Mouse (Mus musculus) neural tube, embryonic 15.5 days (tissue): ENCODE measurements around the gene Ddx43. TPM values are rescaled to one million over a fixed set of nuclear protein-coding genes. Genes with fewer than 3 reads are reported as not detected.
"Not testable (repeated sequence)": the region's sequence is repeated elsewhere in the genome, so short reads cannot be mapped to it uniquely, and the experiment has no call there.

Source experiments
- ATAC-seq: fragments of 200-750 bp; cut with Nextera tagmentation; 2 replicates; pipeline ENCODE4 v1.8.0; 2017; ENCODE audit warnings: mild to moderate bottlenecking, moderate TSS enrichment, moderate library complexity; ENCODE audit not compliant: low FRiP score
- H3K27ac ChIP-seq: fragments of 300-500 bp; sonication (generic); replicated peaks from 2 replicates; pipeline ENCODE4 v1.5.1; 2015; ENCODE audit warnings: mild to moderate bottlenecking, inconsistent platforms
- H3K27me3 ChIP-seq: fragments of 300-500 bp; sonication (generic); replicated peaks from 2 replicates; pipeline ENCODE4 v1.6.1; 2015; ENCODE audit warnings: inconsistent platforms
- H3K36me3 ChIP-seq: fragments of 300-500 bp; sonication (generic); 2 replicates; pipeline ENCODE4 v1.6.1; 2015; ENCODE audit warnings: inconsistent platforms
- H3K4me1 ChIP-seq: fragments of 300-500 bp; sonication (generic); 2 replicates; pipeline ENCODE4 v1.6.1; 2015; ENCODE audit warnings: inconsistent platforms
- H3K4me2 ChIP-seq: fragments of 300-500 bp; sonication (generic); 2 replicates; pipeline ENCODE4 v1.6.1; 2015; ENCODE audit warnings: inconsistent platforms, mild to moderate bottlenecking, moderate library complexity
- H3K4me3 ChIP-seq: fragments of 300-500 bp; sonication (generic); replicated peaks from 2 replicates; pipeline ENCODE4 v1.5.1; 2015; ENCODE audit warnings: mild to moderate bottlenecking, inconsistent platforms
- H3K9ac ChIP-seq: fragments of 300-500 bp; sonication (generic); replicated peaks from 2 replicates; pipeline ENCODE4 v1.6.1; 2015; ENCODE audit warnings: mild to moderate bottlenecking, inconsistent platforms
- H3K9me3 ChIP-seq: fragments of 300-500 bp; sonication (generic); replicated peaks from 2 replicates; pipeline ENCODE4 v1.6.1; 2016; ENCODE audit warnings: inconsistent platforms
- WGBS: fragments of 180-500 bp; shearing (Covaris S2); methylation state at CpG from one replicate; pipeline ENCODE4 v1.1.7; 2015; ENCODE audit warnings: mixed read lengths; 5-methylcytosine and 5-hydroxymethylcytosine counted together
- polyA plus RNA-seq: library from polyadenylated mRNA; unstranded; fragments of >200 nt; fragmentation: Nextera tagmentation; extraction: Ambion mirVana; gene quantifications from 2 replicates; pipeline ENCODE4 v1.2.1, GENCODE M21; 2015

The Ddx43 gene
- polyA plus RNA-seq = 0.29 and 0.65 TPM in 2 replicates

DNA sequence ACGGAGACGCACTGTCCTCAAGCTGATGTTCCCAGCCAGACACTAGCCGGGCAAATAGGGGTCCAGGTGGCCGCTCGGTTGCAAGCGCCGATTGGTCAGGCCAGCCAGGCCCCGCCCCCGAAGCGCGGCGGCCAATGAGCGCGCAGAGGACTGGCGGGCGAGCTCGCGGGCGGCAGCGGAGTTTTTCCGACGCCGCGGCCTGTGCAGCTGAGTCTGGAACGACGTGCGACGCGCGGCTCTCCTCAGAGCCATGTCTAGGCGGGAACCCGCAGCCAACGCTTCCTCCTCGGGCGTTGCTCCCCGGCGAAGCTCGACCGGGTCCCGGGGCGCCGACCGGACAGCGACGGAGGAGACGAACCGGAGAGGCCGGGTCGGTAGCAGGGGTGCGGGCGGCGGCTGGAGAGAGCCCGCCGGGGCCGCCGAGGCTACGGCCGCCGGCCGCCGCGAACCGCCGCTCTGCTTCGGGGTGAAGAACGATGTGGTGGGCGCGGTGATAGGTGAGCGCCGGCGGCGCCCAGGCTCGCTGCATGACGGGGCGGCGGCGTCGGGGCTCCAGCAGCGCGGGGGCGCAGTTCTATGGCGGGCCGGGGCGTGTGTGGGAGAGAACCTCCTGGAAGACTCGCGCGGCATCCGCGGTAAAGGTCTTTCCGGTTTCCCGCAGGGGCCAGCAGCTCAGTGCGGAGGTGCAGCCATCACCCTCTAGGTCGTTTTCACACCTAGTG, at the start of gene Ddx43:
Ddx43 (plus strand) TSS at position 148 of the 722 bp plus-strand sequence.
- WGBS = 3% methylated on average over 93 of the region's 93 CpGs
- Histone ChIP-seq H3K4me2 (peak within 1 kb of the TSS; percentile 79), H3K9ac (0 out of 2 replicates have a peak within 1 kb of the TSS, but pooled peaks have one; percentile 37), H3K9me3 (no peaks in the 10 kb centered on the region), H3K27ac (no peak within 1 kb of the TSS), H3K36me3 (no peaks in the 10 kb centered on the region), H3K4me3 (peak within 1 kb of the TSS; percentile 53), H3K4me1 (peaks cover 10% of the 10 kb centered on the region), H3K27me3 (peaks cover 56% of the 10 kb centered on the region)
- ATAC-seq = peak; percentile 99

DNA sequence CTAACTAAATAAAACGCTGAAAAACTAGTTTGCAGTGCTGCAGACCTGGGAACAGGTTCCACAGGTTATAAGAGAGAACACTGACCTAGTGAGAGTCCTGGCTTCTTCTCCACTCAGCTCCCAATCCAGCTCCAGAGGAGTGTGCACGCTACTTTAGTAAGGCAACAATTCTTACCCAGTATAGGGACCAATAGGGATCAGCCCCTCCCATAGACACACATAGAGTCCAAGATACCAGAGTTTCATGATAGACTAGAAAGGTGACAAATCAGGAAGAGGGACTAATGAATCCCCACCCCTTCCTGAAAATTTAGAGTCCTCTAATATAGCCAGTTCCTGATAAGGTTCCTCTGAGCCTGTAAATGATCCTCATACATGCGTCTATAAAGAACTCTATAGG, 48.6 kb upstream of the Ddx43 start:
- H3K36me3 ChIP-seq = no peaks in the 10 kb centered on the region
- WGBS = 79% methylated on average over 3 of the region's 3 CpGs
- H3K9me3 ChIP-seq = no peaks in the 10 kb centered on the region
- ATAC-seq = no peak
- H3K4me1 ChIP-seq = no peaks in the 10 kb centered on the region
- H3K27ac ChIP-seq = no peak overlapping the region
- no peak overlapping the region for H3K9ac ChIP-seq
- H3K27me3 ChIP-seq = no peaks in the 10 kb centered on the region
- no peak overlapping the region for H3K4me2 ChIP-seq
- no peak overlapping the region for H3K4me3 ChIP-seq

DNA sequence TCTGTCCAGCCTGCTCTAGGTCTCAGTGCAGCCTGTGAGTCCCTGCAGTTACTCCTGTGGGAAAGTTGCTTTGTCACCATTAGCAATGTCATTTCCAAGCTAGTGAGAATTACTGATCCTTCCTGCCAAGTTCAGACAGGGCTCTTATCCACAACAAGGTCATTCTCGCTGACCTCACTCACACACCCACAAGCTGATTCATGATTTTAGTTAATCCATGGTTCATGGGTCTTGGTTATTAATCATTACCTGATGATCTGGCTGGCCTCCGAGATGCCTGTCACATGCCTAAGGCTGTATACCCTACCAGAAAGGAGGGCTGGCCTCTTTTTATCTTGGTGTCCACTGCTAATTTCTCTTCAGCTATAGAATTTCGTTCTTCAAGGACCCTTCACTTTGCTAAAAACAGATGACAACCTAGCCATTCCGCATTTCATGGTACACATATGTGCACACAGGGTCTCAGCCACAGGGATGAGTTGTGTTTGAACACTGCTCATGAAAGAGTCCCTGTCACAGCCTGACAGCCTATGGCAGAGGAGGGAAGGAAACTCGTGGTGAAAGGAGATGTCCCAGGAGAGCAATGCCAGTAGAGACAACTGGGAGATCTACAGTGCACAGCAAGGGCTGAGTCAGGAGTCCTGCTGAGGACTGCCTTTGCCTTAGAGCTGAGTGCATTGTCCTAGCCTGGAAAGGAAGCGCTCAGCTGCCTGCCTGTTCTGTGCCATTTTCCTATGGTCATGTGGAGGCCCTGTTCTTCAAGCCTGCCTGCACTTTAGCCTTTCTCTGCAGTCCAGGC, 47.2 kb upstream of the Ddx43 start:
- H3K9ac ChIP-seq, H3K4me3 ChIP-seq, H3K27me3 ChIP-seq, H3K27ac ChIP-seq, H3K4me1 ChIP-seq, ATAC-seq, H3K36me3 ChIP-seq, H3K4me2 ChIP-seq, H3K9me3 ChIP-seq: not testable (repeated sequence)
- WGBS = 70% methylated on average over 6 of the region's 6 CpGs

DNA sequence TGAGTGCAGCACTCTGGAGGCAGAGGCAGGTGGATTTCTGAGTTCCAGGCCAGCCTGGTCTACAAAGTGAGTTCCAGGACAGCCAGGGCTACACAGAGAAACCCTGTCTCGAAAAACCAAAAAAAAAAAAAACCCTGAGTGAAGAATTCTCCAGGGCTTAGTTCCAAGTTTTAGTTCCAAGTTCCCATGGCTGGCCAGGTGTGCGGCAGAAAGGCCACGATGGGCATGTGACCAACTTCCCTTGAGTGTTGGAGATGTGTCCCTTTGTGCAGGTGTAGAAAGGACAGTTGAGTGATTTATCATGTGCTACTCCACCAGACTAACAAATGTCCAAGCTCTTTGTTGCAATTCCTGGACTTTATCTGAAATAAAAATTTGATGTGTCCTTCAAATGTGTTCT, 46.4 kb upstream of the Ddx43 start:
- not testable (repeated sequence) for H3K4me1 ChIP-seq, H3K27ac ChIP-seq, H3K9ac ChIP-seq, H3K4me3 ChIP-seq, ATAC-seq, H3K4me2 ChIP-seq, H3K27me3 ChIP-seq, H3K36me3 ChIP-seq, H3K9me3 ChIP-seq
- WGBS = 79% methylated on average over 3 of the region's 3 CpGs

DNA sequence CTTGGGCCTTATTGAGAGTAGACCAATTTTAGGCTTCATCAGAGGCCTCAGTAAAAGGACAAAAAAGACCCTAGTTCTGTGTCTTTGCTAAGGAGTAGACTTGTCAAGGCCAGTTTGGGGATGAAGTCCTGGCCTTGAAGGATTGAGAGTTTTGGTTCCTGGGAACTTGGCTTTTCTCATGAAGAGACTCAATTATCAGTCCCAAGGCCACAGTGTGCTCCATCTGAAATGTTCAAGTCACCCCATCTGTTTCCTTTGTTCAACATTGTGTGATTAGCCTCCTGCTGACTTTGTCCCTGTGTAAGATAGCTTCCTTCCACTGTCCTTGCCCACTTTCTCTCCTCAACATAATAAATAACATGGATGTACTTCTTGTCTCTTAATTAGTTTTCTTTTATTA, 45.6 kb upstream of the Ddx43 start:
- not testable (repeated sequence) for ATAC-seq, H3K27me3 ChIP-seq, H3K4me3 ChIP-seq, H3K4me2 ChIP-seq, H3K9ac ChIP-seq, H3K9me3 ChIP-seq, H3K36me3 ChIP-seq, H3K27ac ChIP-seq, H3K4me1 ChIP-seq

DNA sequence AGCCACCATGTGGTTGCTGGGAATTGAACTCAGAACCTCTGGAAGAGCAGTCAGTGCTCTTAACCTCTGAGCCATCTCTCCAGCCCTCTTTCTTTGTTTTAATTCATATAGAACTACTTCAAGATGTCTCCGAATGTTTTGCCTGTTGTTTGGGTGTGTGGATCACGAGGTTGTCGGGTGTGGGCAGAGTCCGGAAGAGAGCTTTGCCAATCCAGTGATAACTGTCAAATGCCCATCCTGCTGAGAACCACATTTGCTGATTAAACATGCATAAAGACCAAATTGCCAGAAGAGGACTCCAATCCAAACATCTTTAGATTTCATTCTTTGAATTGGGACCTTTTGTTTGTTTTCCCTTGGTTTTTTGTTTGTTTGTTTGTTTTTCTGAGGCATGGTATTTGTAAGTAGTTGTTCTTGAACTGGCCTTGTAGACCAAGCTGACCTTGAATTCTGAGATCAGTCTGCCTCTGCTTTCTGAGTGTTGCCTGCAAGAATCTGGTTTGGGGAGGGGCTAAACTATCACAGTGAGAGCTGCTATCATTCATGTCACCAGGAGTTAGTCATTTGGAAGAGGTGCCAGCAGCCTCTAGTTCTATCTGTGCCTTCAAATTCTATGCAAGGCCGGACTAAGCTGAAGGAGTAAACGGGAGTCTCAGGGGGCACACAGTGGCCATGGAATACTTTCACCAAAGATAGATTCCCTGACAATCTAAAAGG, 43.9 kb upstream of the Ddx43 start:
- WGBS = 86% methylated on average over 6 of the region's 6 CpGs
- H3K36me3 ChIP-seq = no peaks in the 10 kb centered on the region
- no peak overlapping the region for H3K9ac ChIP-seq
- no peak overlapping the region for H3K4me3 ChIP-seq
- no peaks in the 10 kb centered on the region for H3K27me3 ChIP-seq
- ATAC-seq = no peak
- H3K4me2 ChIP-seq = no peak overlapping the region
- H3K9me3 ChIP-seq = no peaks in the 10 kb centered on the region
- no peaks in the 10 kb centered on the region for H3K4me1 ChIP-seq
- no peak overlapping the region for H3K27ac ChIP-seq

DNA sequence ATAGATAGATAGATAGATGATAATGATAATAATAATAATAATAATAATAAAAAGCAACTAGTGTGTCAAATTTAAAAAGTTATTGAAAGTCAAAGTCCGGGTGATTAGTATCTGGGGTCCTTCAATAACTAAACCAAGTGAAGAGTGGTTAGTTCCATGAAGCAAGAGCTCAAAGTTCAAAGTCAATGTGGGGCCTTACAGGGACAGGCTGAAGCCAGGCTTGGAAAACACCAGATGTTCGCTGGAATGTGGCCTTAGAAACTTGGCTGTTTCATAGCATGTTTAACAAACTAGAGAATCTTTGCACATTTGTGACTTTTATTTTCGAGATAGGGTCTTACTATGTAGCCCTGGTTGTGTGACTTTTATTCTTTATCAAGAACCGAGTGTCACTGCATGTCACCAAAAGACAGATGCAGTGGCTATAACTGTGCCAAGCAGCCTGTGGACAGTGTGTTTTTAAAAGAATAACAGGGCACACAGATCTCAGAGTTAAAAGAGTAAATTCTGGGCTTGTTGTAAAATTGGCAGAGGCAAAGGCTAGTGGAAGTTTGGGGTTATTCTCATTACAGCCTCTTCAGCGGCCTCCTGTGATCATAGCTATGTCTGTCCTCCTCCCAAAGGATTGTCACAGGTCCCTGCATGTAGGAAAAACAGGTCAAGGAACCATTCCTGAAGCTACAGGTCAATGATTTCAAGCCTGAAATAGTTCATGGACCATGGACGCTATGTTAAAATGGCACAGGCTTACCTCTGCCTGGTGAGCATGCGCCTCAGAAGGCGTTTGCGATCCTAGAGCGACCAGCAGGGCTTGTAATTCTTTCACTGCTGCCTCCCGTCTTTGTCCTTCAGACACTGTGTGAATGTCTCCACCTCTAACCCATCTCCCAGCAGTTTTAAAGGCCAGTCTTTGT, 40.7 kb upstream of the Ddx43 start:
- WGBS = 79% methylated on average over 11 of the region's 11 CpGs
- no peak overlapping the region for H3K9ac ChIP-seq
- H3K27me3 ChIP-seq = no peaks in the 10 kb centered on the region
- H3K4me1 ChIP-seq = no peaks in the 10 kb centered on the region
- no peak overlapping the region for H3K27ac ChIP-seq
- H3K4me3 ChIP-seq = no peak overlapping the region
- no peak overlapping the region for H3K4me2 ChIP-seq
- no peak for ATAC-seq
- H3K9me3 ChIP-seq = no peaks in the 10 kb centered on the region
- H3K36me3 ChIP-seq = no peaks in the 10 kb centered on the region

DNA sequence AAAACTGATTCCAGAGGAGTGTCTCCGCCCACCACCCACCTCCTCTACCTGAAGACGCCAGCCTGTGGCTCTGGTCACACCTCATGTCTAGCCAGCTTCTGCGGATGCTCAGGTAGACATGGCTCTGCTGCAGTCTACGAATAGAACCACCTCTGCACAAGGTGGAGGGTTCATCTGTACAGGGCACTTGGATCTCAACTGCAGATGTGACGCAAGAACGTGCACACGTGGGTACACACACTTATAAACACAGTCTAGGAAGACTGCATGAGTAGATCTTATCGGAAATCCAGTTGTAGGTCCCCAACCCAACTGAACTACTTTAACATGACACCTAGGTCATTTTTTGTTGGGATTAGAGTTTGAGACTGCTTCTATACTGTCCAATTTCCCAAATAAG, 40.0 kb upstream of the Ddx43 start, which contains the start of gene Gsta2:
Gsta2 (minus strand) TSS at position 178 of the 400 bp plus-strand sequence.
- H3K27ac ChIP-seq = no peak within 1 kb of the TSS
- H3K4me3 ChIP-seq = no peak within 1 kb of the TSS
- no peak within 1 kb of the TSS for H3K9ac ChIP-seq
- H3K4me1 ChIP-seq = no peaks in the 10 kb centered on the region
- 94% methylated on average over 8 of the region's 8 CpGs for WGBS
- no peaks in the 10 kb centered on the region for H3K27me3 ChIP-seq
- no peak for ATAC-seq
- no peaks in the 10 kb centered on the region for H3K9me3 ChIP-seq
- H3K4me2 ChIP-seq = no peak within 1 kb of the TSS
- no peaks in the 10 kb centered on the region for H3K36me3 ChIP-seq

DNA sequence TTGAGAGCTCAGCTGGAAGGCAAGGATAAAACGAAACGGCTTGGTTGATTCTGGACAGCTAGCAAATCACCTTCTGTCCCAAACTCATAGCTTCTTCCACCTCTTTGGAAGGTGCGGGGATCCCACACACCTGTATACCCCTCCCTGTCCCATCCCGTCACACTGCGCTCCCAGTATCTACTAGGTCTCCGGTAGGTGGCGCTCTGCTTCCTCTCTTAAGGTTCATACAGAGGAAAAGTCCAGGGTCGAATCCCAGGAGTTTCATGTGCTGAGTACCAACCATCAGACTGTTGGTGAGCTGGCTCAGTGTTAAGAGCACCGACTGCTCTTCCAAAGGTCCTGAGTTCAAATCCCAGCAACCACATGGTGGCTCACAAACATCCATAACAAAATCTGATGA, 37.5 kb upstream of the Ddx43 start:
- 14% methylated on average over 9 of the region's 9 CpGs for WGBS
- ATAC-seq = no peak

DNA sequence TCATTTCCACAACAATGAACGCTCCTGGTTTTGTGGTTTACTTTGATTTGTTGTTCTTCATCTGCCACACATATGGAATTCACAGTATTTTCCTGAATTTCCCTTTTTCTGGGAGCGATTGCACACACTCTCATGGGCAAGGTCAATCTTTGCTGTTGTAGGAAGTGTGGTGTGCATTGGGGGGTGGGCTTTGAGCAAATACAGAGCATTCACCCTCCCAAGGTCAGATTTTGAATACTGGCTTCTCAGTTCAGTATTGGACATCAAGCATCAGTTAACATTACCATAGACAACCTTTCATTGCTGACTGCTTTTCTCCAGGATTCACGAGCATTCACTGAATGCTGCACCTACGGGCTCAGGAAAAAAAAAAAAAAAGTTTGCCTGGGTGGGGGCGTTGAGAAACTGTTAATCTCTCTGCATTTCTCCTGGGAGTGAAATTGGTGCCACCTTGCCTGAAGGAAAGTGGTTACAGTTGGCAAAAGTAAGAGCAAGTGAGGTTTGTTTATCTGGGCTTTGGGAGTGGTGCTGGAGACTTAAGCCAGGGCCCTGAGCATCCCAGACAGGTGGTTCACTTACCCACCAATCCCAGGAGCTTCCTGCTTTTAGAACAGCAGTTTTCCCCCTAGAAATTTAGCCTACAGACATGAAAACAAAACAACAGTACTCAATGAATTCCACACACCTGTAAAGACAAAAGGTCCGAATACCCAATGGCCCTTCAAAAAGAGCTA, 35.7 kb upstream of the Ddx43 start:
- no peak overlapping the region for H3K27ac ChIP-seq
- H3K9ac ChIP-seq = no peak overlapping the region
- no peak overlapping the region for H3K4me2 ChIP-seq
- no peaks in the 10 kb centered on the region for H3K4me1 ChIP-seq
- H3K27me3 ChIP-seq = no peaks in the 10 kb centered on the region
- WGBS = 88% methylated on average over 6 of the region's 6 CpGs
- ATAC-seq = no peak
- H3K9me3 ChIP-seq = no peaks in the 10 kb centered on the region
- no peak overlapping the region for H3K4me3 ChIP-seq
- H3K36me3 ChIP-seq = no peaks in the 10 kb centered on the region

More for the DNA sequence above, 37.5 kb upstream of the Ddx43 start:
- Histone ChIP-seq H3K9me3 (no peaks in the 10 kb centered on the region), H3K4me3 (no peak overlapping the region), H3K36me3 (no peaks in the 10 kb centered on the region), H3K27ac (no peak overlapping the region), H3K4me1 (no peaks in the 10 kb centered on the region), H3K27me3 (no peaks in the 10 kb centered on the region), H3K4me2 (no peak overlapping the region), H3K9ac (no peak overlapping the region)
